Mouse (Mus musculus): Measurements from ENCODE around the gene Vars. TPM values are rescaled to one million over a fixed set of nuclear protein-coding genes. Genes with fewer than 3 reads are reported as not detected.

Gene Vars
- polyA plus RNA-seq, 1 experiment from 2014 or later = 88.4 TPM

DNA sequence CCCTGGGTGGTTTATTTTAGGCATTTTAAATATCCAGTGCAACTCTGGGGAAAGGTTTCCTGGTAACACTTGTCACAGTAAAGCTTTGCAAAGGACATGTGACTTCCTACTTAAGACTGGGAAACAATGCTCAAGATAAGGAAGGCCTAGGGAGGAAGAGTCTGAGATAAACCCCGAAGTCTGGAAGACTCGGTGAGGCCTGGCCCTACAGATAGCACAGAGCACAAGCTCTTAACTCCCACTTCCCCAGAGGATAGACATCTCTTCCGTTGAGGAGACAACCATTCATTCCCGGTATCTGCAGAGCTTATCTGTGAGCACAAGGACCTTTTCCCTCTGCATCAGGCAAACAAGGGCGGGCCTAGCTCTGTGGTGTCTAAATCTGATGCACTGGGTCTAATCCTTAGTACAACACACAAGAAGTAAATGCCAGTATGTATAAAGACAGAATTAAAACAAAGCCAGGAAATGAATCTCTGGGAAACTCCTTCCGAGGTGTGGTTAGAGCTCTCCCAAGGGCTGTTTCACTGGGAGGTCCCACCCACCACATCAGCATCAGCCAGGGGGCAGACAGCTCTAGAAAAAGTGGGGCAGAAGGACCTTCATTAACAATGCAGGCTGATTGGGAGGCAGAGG is 21.2 kb downstream of the Vars start:
- peaks cover 16% of the 10 kb centered on the region for H3K4me1 ChIP-seq
- H3K4me2 ChIP-seq = no peak overlapping the region
- 0 out of 2 replicates have a peak overlapping the region, but pooled peaks have one; percentile 6 for H3K27ac ChIP-seq
- H3K36me3 ChIP-seq (ENCODE audit: poor library complexity, severe bottlenecking) = peaks cover 9% of the 10 kb centered on the region
- H3K27me3 ChIP-seq = no peaks in the 10 kb centered on the region
- WGBS = 64% methylated on average over 6 of the region's 6 CpGs
- no peak overlapping the region for H3K9ac ChIP-seq
- no peaks in the 10 kb centered on the region for H3K9me3 ChIP-seq (replicated peaks)
- H3K4me3 ChIP-seq = no peak overlapping the region
- no peak for ATAC-seq

DNA sequence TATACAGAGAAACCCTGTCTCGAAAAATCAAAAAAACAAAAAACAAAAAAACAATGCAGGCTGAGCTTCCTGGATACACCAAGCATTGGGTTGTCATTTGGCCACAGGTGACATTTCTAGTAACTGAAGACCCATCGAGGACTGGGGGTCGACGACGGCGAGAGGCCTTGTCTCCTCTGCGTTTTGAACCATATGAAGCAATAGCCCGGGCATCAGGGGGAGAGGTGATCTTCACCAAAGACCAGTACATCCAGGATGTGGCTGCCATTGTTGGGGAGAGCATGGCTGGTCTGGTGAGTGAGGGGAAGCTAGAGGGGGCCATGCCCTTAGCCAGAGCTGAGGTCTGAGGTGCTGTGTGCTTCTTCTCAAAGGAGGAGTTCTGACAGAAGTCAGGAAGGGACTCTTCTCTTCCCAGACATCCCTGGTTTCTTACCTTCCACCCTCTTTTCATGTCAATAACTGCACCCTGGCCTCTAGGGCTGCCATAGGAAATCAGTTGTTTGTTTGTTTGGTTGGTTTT is 21.8 kb downstream of the Vars start:
- Histone ChIP-seq H3K9me3 (replicated peaks) (no peaks in the 10 kb centered on the region), H3K27me3 (no peaks in the 10 kb centered on the region), H3K4me2 (no peak overlapping the region), H3K4me1 (peaks cover 21% of the 10 kb centered on the region), H3K27ac (no peak overlapping the region), H3K4me3 (no peak overlapping the region), H3K9ac (no peak overlapping the region), H3K36me3 (ENCODE audit: poor library complexity, severe bottlenecking) (peaks cover 2% of the 10 kb centered on the region; the same call in 1 of the 2 replicates)
- WGBS = 95% methylated on average over 8 of the region's 8 CpGs
- ATAC-seq = no peak

DNA sequence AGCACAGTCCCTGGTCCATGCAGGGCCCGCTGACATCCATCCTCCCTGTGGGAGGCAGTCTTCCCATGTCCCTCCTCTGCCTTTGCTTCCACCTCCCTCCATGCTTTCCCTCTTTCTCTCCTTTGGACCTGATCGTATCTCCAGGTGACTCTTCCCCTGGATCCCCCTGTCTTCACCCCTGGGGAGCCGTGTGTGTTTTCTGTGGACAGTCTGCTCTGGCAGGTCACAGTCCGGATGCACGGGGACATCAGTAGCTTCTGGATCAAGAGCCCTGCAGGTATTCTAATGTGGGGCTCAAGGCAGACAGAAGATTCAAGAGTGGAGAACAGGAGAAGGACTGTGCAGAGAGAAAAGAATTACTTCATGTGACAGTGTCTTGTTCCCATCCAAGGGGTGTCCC is 22.4 kb downstream of the Vars start:
- Histone ChIP-seq H3K9ac (no peak overlapping the region), H3K4me1 (peaks cover 27% of the 10 kb centered on the region), H3K4me2 (no peak overlapping the region), H3K4me3 (no peak overlapping the region), H3K27me3 (no peaks in the 10 kb centered on the region), H3K36me3 (ENCODE audit: poor library complexity, severe bottlenecking) (no peaks in the 10 kb centered on the region), H3K27ac (no peak overlapping the region), H3K9me3 (replicated peaks) (no peaks in the 10 kb centered on the region)
- no peak for ATAC-seq
- WGBS = 86% methylated on average over 5 of the region's 5 CpGs

DNA sequence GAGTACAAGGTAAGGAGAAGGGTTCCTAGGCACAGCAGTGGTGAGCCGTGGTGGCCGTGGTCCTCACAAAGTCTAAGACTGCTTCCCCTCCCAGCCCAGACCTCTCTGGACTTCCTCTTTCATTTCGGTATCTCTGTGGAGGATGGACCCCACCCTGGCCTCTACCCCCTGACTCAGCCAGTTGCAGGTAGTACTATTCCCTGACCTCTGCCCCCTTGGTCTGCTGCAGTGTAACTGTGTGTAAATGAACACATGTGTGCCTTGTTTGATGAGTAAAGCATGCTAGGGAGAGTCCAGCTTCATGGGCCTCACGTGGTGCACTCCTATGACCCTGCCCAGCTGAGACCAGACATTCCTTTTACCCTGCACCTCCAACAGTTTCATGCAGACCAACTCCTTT is 23.0 kb downstream of the Vars start:
- Histone ChIP-seq H3K4me3 (no peak overlapping the region), H3K9ac (no peak overlapping the region), H3K4me1 (peaks cover 33% of the 10 kb centered on the region), H3K9me3 (replicated peaks) (no peaks in the 10 kb centered on the region), H3K27me3 (no peaks in the 10 kb centered on the region), H3K27ac (no peak overlapping the region), H3K4me2 (no peak overlapping the region), H3K36me3 (ENCODE audit: poor library complexity, severe bottlenecking) (no peaks in the 10 kb centered on the region)
- ATAC-seq = no peak
- 75% methylated on average over 4 of the region's 4 CpGs for WGBS

DNA sequence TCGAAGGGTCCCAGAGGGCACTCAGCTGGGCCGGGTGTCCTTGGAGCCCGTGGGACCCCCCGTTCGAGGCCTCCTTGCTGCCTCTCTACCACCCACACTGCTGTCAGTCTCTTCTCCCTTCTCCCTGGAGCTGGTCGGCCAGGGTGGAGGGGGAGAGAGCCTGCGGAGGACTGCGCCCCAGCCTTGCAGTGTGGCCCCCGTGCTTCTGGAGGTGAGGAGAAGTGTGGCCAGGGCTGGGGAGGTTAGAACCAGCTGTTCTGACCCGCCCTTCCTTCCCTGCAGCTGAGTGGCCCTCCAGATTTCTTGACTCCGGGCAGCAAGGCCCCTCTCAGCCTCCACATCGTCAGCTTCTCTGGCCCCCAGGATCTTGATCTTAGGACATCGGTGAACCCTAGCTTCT is 23.5 kb downstream of the Vars start:
- WGBS = 74% methylated on average over 13 of the region's 13 CpGs
- H3K27ac ChIP-seq = no peak overlapping the region
- H3K4me1 ChIP-seq = peaks cover 34% of the 10 kb centered on the region
- H3K9me3 ChIP-seq (replicated peaks) = no peaks in the 10 kb centered on the region
- ATAC-seq = no peak
- H3K9ac ChIP-seq = no peak overlapping the region
- no peak overlapping the region for H3K4me2 ChIP-seq
- H3K4me3 ChIP-seq = no peak overlapping the region
- no peaks in the 10 kb centered on the region for H3K36me3 ChIP-seq (ENCODE audit: poor library complexity, severe bottlenecking)
- no peaks in the 10 kb centered on the region for H3K27me3 ChIP-seq

DNA sequence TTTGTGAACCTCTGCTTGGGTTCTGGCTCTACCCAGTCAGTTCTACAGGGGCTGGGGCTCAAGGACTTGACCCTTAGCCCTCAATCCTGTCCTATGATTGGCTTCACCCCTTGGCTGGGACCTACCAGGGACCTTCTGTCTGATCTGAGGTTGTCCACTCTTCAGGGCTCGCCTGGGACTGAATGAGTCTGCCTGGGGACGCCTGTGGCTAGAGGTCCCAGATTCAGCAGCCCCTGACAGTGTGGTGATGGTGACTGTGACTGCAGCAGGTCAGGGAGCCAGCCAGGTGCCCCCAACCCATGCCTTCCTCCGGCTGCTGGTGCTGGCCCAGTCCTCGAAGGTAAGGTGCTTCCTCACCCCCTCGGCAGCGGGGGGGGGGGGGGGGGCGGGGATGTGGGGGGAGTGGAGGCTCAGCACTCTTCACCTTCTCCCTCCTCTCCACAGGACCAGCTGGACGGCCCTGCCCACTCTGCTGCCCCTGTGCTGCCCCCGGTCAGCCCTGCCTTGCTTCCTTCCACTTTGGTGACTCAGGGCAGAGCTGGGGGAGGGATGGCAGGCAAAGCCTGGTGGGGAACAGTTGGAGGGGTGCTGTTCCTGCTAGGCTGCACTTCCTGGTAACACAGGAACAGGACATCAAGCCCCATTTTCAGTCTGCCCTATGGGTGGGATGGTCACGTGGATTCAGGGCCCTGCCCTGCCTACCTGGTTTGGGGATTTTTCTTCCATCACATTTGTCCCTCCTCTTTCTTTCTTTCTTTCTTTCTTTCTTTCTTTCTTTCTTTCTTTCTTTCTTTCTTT is 24.1 kb downstream of the Vars start:
- 80% methylated on average over 6 of the region's 10 CpGs for WGBS
- no peaks in the 10 kb centered on the region for H3K9me3 ChIP-seq (replicated peaks)
- H3K4me1 ChIP-seq = peaks cover 39% of the 10 kb centered on the region
- H3K9ac ChIP-seq = no peak overlapping the region
- ATAC-seq = no peak
- 0 out of 2 replicates have a peak, but pooled peaks cover 4% of the 10 kb centered on the region for H3K27me3 ChIP-seq
- no peak overlapping the region for H3K4me2 ChIP-seq
- no peak overlapping the region for H3K27ac ChIP-seq
- H3K36me3 ChIP-seq (ENCODE audit: poor library complexity, severe bottlenecking) = no peaks in the 10 kb centered on the region
- H3K4me3 ChIP-seq = no peak overlapping the region

DNA sequence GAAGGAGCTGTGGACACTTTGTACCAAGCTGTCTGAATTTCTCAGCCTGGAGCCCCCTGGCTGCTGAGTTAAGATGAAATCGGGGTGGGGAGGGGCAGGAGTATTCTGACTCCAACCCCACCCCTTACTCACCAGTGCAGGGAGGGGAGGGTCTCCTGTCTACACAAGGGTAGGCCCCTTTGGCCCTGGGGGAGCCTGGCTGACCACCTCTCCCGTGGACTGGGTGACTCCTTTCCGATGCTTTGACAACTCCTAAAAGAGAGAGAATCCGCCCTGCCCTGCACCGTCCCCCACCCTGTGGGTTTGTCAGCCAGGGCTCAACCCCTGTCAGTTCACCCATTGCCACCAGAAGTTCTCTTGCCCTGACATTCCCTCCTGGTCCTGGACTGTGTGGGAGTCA is 25.4 kb downstream of the Vars start:
- Histone ChIP-seq H3K27ac (peak overlapping the region; percentile 40; the same call in 1 of the 2 replicates), H3K4me3 (no peak overlapping the region), H3K9ac (no peak overlapping the region), H3K4me2 (no peak overlapping the region; the same call in 1 of the 2 replicates), H3K4me1 (peaks cover 41% of the 10 kb centered on the region), H3K36me3 (ENCODE audit: poor library complexity, severe bottlenecking) (no peaks in the 10 kb centered on the region), H3K27me3 (0 out of 2 replicates have a peak, but pooled peaks cover 4% of the 10 kb centered on the region), H3K9me3 (replicated peaks) (no peaks in the 10 kb centered on the region)
- 80% methylated on average over 5 of the region's 5 CpGs for WGBS
- ATAC-seq = no peak

DNA sequence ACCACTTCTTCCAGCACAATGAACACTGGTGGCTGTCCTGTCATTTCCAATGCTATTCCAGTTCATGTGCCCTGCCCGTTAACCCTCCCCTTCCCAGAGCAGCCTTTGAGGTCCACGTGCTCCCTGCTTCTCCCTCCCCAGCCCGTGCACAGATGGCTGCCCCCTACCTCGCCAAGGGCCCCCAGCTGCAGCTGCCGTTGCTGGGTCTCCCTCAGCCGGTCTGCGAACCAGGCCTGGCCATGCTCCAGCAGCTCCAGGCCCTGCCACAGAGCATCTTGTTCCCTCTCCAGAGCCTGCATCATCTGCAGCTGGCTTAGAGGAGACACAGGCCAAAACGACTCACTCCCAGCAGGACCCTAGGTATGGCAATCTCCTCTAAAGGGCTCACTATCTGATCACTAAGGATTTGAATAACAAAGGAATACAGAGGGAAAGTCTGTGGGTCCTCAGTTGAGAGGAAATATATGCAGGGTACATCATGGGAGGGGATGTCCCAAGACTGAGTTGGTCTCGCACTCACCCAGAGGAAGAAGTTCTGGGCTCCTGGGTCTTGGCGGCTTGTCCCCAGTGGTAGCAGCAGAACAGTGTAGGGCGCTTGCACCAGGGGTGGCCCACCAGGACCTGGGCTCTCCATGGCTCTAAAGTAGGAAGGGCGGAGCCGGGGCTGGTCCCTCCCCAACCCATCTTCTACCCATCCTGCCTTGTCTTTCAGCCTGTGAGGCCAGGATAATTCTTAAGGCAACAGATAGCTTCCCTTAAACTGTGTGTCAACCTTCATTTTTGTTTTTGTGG is 26.7 kb downstream of the Vars start, which contains the start of gene Sapcd1:
Gene Sapcd1 (minus strand): TSS at position 740 of the 792 bp plus-strand sequence.
- ATAC-seq = peak; percentile 89
- Histone ChIP-seq H3K4me2 (peak within 1 kb of the TSS; percentile 43), H3K36me3 (ENCODE audit: poor library complexity, severe bottlenecking) (no peaks in the 10 kb centered on the region), H3K9ac (peak within 1 kb of the TSS; percentile 52), H3K27ac (peak within 1 kb of the TSS; percentile 82), H3K27me3 (0 out of 2 replicates have a peak, but pooled peaks cover 4% of the 10 kb centered on the region), H3K4me3 (peak within 1 kb of the TSS; percentile 17), H3K9me3 (replicated peaks) (no peaks in the 10 kb centered on the region), H3K4me1 (peaks cover 36% of the 10 kb centered on the region)
- WGBS = 24% methylated on average over 13 of the region's 13 CpGs

DNA sequence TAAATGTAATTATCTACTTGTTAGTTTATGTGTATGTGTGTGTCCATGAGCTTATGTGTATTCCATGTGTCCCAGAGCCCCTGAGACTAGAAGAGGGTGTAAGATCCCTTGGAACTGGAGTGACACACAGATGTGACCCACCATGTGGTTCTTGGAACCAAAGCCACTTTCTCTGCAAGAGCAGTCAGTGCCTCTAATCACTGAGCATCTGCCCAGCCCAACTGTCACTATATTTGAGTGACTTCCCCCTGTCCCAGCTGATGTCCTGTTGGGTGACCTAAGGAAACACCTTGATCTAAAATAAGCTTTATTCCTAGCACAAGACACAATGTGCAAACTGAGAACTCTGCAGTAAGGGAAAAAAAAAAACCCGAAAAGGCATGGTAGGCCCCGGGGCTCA is 27.5 kb downstream of the Vars start:
- Histone ChIP-seq H3K4me2 (no peak overlapping the region), H3K4me3 (no peak overlapping the region), H3K36me3 (ENCODE audit: poor library complexity, severe bottlenecking) (no peaks in the 10 kb centered on the region), H3K27ac (peak overlapping the region; percentile 82; the same call in 1 of the 2 replicates), H3K9me3 (replicated peaks) (no peaks in the 10 kb centered on the region), H3K27me3 (0 out of 2 replicates have a peak, but pooled peaks cover 4% of the 10 kb centered on the region), H3K9ac (0 out of 2 replicates have a peak overlapping the region, but pooled peaks have one; percentile 37), H3K4me1 (peaks cover 36% of the 10 kb centered on the region)
- 82% methylated on average over 2 of the region's 2 CpGs for WGBS
- no peak for ATAC-seq

DNA sequence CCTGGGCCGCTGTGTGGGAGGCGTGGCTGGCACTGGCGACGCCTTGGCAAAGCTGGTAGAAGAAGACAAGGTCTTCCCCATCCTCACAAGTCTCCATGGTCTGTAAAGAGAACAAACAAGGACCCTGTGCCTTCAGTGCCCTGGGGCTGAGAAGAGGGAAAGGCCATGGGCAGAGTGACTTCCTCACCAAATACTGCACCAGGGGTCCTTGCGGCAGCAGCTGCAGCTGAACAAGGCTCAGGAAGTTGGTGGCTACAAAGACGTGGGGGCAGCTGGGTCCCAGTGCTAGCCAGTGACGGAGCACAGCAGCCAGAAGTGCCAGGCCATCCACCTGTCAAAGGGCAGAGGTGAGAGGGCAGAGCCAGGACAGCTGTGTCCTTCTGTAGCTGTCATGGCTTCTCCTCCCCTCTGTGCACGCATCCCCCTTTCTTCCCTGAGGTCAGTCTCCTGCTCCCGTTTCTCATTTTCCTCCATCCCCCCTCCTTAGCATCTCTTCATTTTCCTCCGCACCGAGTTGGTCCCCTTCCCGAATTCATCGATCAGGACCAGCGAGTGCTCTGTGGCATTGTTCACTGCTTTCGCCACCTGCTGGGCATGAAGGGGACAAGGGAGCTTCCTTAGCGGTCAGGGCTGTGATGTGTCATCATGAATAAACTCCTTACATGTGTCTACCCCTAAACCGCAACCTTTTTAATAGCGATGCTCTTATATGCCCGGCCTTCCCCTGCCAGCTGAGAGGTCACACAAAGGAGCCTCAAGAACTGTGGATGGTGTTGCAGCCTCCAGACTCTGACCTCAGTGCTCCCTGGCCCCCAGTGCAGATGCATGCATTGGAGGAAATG is 29.1 kb downstream of the Vars start:
- Histone ChIP-seq H3K9ac (peak overlapping the region; percentile 35), H3K36me3 (ENCODE audit: poor library complexity, severe bottlenecking) (no peaks in the 10 kb centered on the region), H3K4me2 (peak overlapping the region; percentile 27; the same call in 1 of the 2 replicates), H3K9me3 (replicated peaks) (no peaks in the 10 kb centered on the region), H3K4me1 (peaks cover 36% of the 10 kb centered on the region), H3K27ac (no peak overlapping the region), H3K4me3 (no peak overlapping the region), H3K27me3 (0 out of 2 replicates have a peak, but pooled peaks cover 4% of the 10 kb centered on the region)
- no peak for ATAC-seq
- WGBS = 33% methylated on average over 19 of the region's 19 CpGs

DNA sequence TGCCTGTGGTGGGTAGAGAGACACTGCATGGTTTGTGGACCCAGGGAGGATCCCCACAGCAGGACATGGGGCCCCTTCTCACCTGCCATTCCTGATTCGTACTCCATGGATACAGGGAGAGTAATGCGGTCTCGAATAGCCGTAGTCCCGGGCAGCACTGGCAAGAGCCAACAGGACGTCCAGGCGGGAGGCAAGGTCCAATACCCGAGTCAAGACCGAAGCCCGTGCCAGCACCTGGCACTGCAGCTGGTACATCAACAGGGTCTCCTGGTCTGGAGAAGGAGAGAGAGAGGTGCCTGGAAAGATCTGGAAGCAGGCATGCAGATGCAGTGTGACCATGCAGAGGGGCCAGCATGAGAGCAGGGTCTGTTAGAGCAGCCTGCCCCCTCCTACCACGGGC is 30.5 kb downstream of the Vars start:
- H3K9me3 ChIP-seq (replicated peaks) = no peaks in the 10 kb centered on the region
- H3K4me2 ChIP-seq = no peak overlapping the region
- 91% methylated on average over 11 of the region's 11 CpGs for WGBS
- 0 out of 2 replicates have a peak, but pooled peaks cover 4% of the 10 kb centered on the region for H3K27me3 ChIP-seq
- H3K4me3 ChIP-seq = no peak overlapping the region
- no peak overlapping the region for H3K9ac ChIP-seq
- no peaks in the 10 kb centered on the region for H3K36me3 ChIP-seq (ENCODE audit: poor library complexity, severe bottlenecking)
- no peak for ATAC-seq
- H3K4me1 ChIP-seq = peaks cover 30% of the 10 kb centered on the region
- no peak overlapping the region for H3K27ac ChIP-seq
